Mouse (Mus musculus): ENCODE measurements around the gene Abcb6.

DNA sequence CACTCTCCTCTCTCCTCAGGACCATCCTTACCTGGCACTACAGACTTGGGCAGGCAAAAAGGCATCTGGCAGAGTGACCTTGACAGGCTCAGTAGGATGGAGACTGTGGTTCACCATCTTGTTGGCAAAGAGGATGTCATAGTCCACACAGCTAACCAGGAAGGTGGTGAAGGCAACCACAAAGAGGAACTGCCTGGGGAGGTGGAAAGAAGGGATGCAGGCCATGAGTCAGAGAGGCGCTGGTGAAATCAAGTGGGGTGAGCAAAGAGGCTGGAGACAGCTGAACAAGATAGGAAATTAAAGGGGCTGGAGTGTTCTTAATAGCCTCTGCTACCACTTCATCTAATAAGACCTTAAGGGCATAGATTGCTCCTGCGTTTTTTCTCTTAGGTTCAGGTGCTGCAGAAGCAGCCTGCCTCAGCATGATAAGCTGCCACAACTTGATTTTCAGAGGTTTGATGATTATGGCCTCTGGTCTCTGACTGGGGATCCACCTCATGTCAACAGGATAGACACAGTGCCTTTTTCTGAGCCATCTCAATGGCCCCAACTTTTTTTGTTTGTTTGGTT is 7.8 kb upstream of the Abcb6 start:
- TF ChIP-seq CTCF (IDR thresholded peaks at IDR 0.05) (no peak), EP300 (IDR thresholded peaks at IDR 0.05) (no peak)
